Mouse (Mus musculus) hindbrain, embryonic 12.5 days (tissue): Measurements from ENCODE around the gene Syn1. TPM values are rescaled to one million over a fixed set of nuclear protein-coding genes. Genes with fewer than 3 reads are reported as not detected.
A peak's percentile ranks its signal among the peaks of the same experiment; 100 is the strongest.

Source experiments
- ATAC-seq: fragments of 200-750 bp; cut with Nextera tagmentation; 2 replicates; pipeline ENCODE4 v1.8.0; 2017; ENCODE audit warnings: moderate TSS enrichment; ENCODE audit not compliant: low FRiP score
- H3K27ac ChIP-seq: fragments of 300-500 bp; sonication (generic); 2 replicates; pipeline ENCODE4 v1.5.1; 2016; ENCODE audit warnings: mild to moderate bottlenecking
- H3K27me3 ChIP-seq: fragments of 300-500 bp; sonication (generic); 2 replicates; pipeline ENCODE4 v1.6.1; 2016; ENCODE audit warnings: mild to moderate bottlenecking
- H3K36me3 ChIP-seq: fragments of 300-500 bp; sonication (generic); 2 replicates; pipeline ENCODE4 v1.6.1; 2016; ENCODE audit warnings: mild to moderate bottlenecking
- H3K4me1 ChIP-seq: fragments of 300-500 bp; sonication (generic); 2 replicates; pipeline ENCODE4 v1.6.1; 2016
- H3K4me2 ChIP-seq: fragments of 300-500 bp; sonication (generic); replicated peaks from 2 replicates; pipeline ENCODE4 v1.6.1; 2016; ENCODE audit warnings: mild to moderate bottlenecking
- H3K4me3 ChIP-seq: fragments of 300-500 bp; sonication (generic); 2 replicates; pipeline ENCODE4 v1.5.1; 2016; ENCODE audit warnings: mild to moderate bottlenecking
- H3K9ac ChIP-seq: fragments of 300-500 bp; sonication (generic); 2 replicates; pipeline ENCODE4 v1.6.1; 2016; ENCODE audit warnings: mild to moderate bottlenecking, moderate library complexity
- H3K9me3 ChIP-seq: fragments of 300-500 bp; sonication (generic); replicated peaks from 2 replicates; pipeline ENCODE4 v1.6.1; 2016; ENCODE audit warnings: mild to moderate bottlenecking
- WGBS: fragments of 180-500 bp; shearing (Covaris S2); methylation state at CpG from one replicate; pipeline ENCODE4 v1.1.7; 2016; 5-methylcytosine and 5-hydroxymethylcytosine counted together
- polyA plus RNA-seq: library from polyadenylated mRNA; unstranded; fragments of >200 nt; fragmentation: Nextera tagmentation; extraction: Ambion mirVana; gene quantifications from 2 replicates; pipeline ENCODE4 v1.2.1, GENCODE M21; 2016

The Syn1 gene
- polyA plus RNA-seq, 1 experiment from 2014 or later, result 22.5 TPM

- Histone ChIP-seq H3K4me2 (no peak overlapping the region), H3K9ac (no peak overlapping the region), H3K27ac (no peak overlapping the region), H3K36me3 (no peaks in the 10 kb centered on the region), H3K4me3 (no peak overlapping the region), H3K9me3 (no peaks in the 10 kb centered on the region), H3K27me3 (no peaks in the 10 kb centered on the region), H3K4me1 (no peaks in the 10 kb centered on the region)
- 87% methylated on average over 6 of the region's 6 CpGs for WGBS
- ATAC-seq, result no peak
Measured at GRCm38 (mm10) chrX:20913726-20914125, 7.1 kb downstream of the Syn1 start.

DNA sequence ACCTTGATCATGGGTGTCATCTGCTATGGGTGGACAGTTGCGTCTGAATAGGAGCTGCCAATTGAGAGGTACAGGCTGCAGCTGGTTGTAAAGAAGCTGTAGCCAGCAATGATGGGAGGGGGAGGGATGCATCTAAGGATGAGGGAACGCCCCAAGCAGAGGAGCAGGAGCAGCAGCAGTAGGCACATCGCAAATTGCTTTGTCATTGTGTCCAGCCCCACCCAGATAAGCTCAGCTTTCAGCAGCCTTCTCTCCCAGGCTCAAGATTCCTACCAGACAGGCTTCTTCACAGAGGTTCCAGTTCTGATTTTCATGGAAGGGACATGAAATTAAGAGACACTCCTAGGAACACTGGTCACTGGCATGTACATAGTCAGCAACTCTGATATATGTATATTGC lies 10.7 kb downstream of the Syn1 start:
- H3K27ac ChIP-seq, result no peak overlapping the region
- H3K9ac ChIP-seq, result no peak overlapping the region
- no peaks in the 10 kb centered on the region for H3K4me1 ChIP-seq
- H3K9me3 ChIP-seq, result no peaks in the 10 kb centered on the region
- WGBS, result 58% methylated on average over 3 of the region's 3 CpGs
- H3K36me3 ChIP-seq, result 0 out of 2 replicates have a peak, but pooled peaks cover 4% of the 10 kb centered on the region
- no peak overlapping the region for H3K4me2 ChIP-seq
- H3K4me3 ChIP-seq, result no peak overlapping the region
- no peaks in the 10 kb centered on the region for H3K27me3 ChIP-seq
- no peak for ATAC-seq

DNA sequence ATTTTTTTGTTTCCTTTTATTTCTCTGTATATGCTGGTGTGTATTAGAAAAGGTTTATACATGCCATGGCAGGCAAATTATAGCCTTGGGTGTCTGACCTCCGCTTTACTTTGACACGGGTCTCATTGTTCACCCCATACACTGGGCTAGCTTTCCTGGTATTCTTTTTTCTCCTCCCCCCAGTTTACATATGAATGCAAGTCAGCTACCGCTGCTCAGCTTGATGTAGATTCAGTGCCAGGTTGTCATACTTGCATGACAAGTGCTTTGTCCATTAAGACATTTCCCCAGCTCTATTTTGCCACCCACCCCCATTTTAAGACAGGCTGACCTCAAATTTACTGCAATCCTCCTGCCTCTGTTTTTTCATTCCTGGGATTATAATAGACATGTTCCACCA lies 45.6 kb downstream of the Syn1 start:
- H3K4me1 ChIP-seq, result no peaks in the 10 kb centered on the region
- H3K4me2 ChIP-seq, result no peak overlapping the region
- H3K4me3 ChIP-seq, result no peak overlapping the region
- H3K9ac ChIP-seq, result no peak overlapping the region
- ATAC-seq, result no peak
- H3K36me3 ChIP-seq, result no peaks in the 10 kb centered on the region
- H3K27me3 ChIP-seq, result no peaks in the 10 kb centered on the region
- WGBS, result 33% methylated on average over 3 of the region's 3 CpGs
- H3K9me3 ChIP-seq, result no peaks in the 10 kb centered on the region
- no peak overlapping the region for H3K27ac ChIP-seq

DNA sequence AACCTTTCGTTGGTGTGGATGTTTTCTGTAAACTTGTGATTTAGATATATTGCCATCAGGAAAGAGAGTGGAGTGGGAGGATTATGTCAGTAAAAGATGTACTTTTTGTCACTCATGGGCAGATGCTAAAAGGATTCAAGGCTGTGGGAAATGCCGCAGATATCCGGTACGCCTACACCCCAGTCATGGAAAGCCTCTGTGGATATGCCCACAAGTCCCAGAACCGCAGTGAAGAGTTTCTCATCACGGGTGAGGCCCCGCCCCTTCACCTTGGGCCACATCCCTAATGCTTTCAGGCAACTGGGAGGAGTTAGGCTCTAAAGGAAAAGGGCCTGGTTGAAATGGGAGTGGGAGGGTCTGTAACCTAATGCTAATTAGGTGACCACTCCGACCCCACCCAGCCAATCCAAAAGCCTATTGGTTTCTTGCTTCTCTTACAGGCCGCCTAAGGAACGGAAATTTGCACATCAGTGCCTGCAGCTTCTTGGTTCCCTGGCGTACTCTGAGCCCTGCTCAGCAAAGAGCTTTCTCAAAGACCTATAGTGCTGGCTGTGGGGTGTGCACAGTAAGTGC lies 47.8 kb downstream of the Syn1 start:
- 37% methylated on average over 11 of the region's 11 CpGs for WGBS
- Histone ChIP-seq H3K4me1 (no peaks in the 10 kb centered on the region), H3K9me3 (no peaks in the 10 kb centered on the region), H3K4me2 (no peak overlapping the region), H3K4me3 (no peak overlapping the region), H3K9ac (no peak overlapping the region), H3K27ac (no peak overlapping the region), H3K36me3 (no peaks in the 10 kb centered on the region), H3K27me3 (no peaks in the 10 kb centered on the region)
- no peak for ATAC-seq

DNA sequence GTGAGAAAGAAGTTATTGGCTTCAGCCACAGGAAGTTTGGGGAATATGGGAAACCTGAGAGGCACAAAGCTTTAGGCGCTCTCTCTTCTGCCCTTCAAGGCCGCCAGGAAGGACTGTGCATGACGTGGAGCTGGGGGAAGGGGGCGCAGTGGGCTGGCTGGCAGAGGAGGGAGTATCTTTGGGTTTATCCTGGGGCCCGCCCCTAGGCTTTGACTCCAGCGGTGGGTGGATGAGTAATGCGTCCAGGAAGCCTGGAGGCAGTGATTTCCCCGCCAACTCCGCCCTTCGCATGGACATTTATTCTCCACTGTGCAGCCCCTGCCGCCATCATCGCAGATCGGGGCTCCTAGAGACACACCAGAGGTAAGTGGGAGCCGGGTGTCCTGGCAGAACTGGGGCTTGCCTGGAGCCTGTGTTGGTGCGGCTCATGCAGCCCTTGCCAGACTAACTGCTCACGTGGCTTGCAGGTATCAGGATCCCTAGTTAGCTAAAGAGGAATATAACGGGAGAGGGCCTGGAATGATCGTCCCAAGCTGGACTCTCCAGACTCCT lies 50.8 kb downstream of the Syn1 start, which contains the start of gene Timp1:
Gene Timp1, plus strand, starts transcription at position 205 of the 552 bp plus-strand sequence.
- Histone ChIP-seq H3K36me3 (no peaks in the 10 kb centered on the region), H3K27me3 (no peaks in the 10 kb centered on the region), H3K9me3 (no peaks in the 10 kb centered on the region), H3K4me1 (no peaks in the 10 kb centered on the region), H3K9ac (no peak within 1 kb of the TSS), H3K27ac (no peak within 1 kb of the TSS), H3K4me3 (peak within 1 kb of the TSS; percentile 21), H3K4me2 (peak within 1 kb of the TSS; percentile 33)
- no peak for ATAC-seq
- 28% methylated on average over 14 of the region's 18 CpGs for WGBS

- Histone ChIP-seq H3K27me3 (no peaks in the 10 kb centered on the region), H3K4me3 (no peak overlapping the region), H3K4me2 (no peak overlapping the region), H3K4me1 (no peaks in the 10 kb centered on the region), H3K9ac (no peak overlapping the region), H3K9me3 (no peaks in the 10 kb centered on the region), H3K36me3 (no peaks in the 10 kb centered on the region), H3K27ac (no peak overlapping the region)
- no peak for ATAC-seq
- 76% methylated on average over 1 of the region's 1 CpGs for WGBS
Measured at GRCm38 (mm10) chrX:20869203-20869602, 51.6 kb downstream of the Syn1 start.

DNA sequence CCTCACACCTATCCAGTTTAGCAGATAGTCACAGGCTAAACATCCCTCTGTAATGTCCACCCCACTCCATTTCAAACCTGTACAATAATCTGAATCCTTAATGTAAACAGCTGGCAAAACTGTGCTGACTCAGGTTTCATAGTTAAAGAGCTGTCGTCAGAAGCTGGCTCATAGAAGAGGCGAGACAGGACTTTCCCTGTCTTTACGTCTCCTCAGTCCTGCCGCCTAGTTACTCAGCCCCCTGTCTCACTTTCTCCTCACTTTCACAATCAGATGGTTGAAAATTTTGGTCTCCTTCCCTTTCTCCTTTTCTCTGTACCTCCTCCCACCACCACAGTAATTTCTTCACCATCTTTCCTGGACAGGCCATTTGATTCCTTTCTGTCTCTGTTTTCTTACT lies 52.7 kb downstream of the Syn1 start:
- no peaks in the 10 kb centered on the region for H3K4me1 ChIP-seq
- H3K36me3 ChIP-seq, result no peaks in the 10 kb centered on the region
- H3K27me3 ChIP-seq, result no peaks in the 10 kb centered on the region
- no peak for ATAC-seq
- no peaks in the 10 kb centered on the region for H3K9me3 ChIP-seq
- H3K4me2 ChIP-seq, result no peak overlapping the region
- WGBS, result 64% methylated on average over 4 of the region's 4 CpGs
- no peak overlapping the region for H3K9ac ChIP-seq
- no peak overlapping the region for H3K27ac ChIP-seq
- no peak overlapping the region for H3K4me3 ChIP-seq

DNA sequence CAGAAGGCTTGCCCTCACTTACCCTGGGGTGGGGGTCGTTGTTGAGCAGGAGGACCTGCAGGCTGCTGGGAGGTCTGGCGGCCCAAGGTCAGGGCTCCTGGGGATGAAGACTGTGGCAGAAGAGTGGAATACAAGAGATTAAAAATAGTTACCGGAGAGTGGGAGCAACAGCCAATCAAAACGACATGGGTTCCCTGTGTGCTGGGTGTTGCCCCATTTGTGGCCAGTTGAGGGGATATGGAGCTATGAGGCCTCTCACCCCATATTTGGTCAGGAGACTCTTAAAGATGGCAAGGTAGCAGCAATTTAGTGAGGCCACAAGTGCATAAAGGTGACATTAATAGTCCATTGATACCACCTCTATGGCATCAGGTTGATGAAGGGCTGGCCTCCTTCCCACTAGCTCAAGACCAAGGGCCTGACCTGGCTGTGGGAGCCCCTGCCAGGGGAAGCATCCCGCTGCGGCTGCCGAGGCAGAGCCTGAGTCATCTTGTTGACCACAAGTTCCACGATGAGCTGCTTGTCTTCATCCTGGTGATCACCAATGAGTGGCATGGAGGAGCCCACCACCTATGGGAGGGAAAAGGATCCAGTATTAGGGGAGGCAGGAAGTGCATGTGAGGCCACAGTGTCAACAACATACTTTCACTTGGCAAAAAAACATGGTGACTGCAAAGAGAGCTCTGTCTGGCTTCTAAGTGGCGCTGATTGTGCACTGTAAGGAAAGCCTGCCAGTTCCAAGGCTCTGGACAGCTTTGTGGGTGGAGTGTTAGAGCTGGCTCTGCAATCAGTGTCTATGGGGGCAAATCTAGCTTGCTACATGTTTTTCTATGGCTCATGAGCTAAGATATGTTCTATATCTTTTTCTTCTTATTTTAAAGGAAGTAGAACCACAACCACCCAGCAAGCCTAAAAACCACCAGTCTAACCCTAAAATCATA lies 57.4 kb downstream of the Syn1 start:
- H3K9me3 ChIP-seq, result 0 out of 2 replicates have a peak, but pooled peaks cover 6% of the 10 kb centered on the region
- 73% methylated on average over 9 of the region's 9 CpGs for WGBS
- no peak for ATAC-seq
- H3K4me3 ChIP-seq, result no peak overlapping the region
- H3K27me3 ChIP-seq, result no peaks in the 10 kb centered on the region
- H3K4me1 ChIP-seq, result no peaks in the 10 kb centered on the region
- H3K9ac ChIP-seq, result no peak overlapping the region
- H3K36me3 ChIP-seq, result 0 out of 2 replicates have a peak, but pooled peaks cover under 1% of the 10 kb centered on the region
- no peak overlapping the region for H3K4me2 ChIP-seq
- no peak overlapping the region for H3K27ac ChIP-seq

GRCm38 (mm10) chrX:20862105-20863065 lies 58.4 kb downstream of the Syn1 start:
- H3K9me3 ChIP-seq, result 0 out of 2 replicates have a peak, but pooled peaks cover 6% of the 10 kb centered on the region
- H3K4me3 ChIP-seq, result no peak overlapping the region
- H3K36me3 ChIP-seq, result 0 out of 2 replicates have a peak, but pooled peaks cover 4% of the 10 kb centered on the region
- H3K27ac ChIP-seq, result no peak overlapping the region
- ATAC-seq, result no peak
- no peaks in the 10 kb centered on the region for H3K27me3 ChIP-seq
- no peak overlapping the region for H3K4me2 ChIP-seq
- no peak overlapping the region for H3K9ac ChIP-seq
- H3K4me1 ChIP-seq, result no peaks in the 10 kb centered on the region
- WGBS, result 46% methylated on average over 28 of the region's 29 CpGs

- H3K4me3 ChIP-seq, result no peak overlapping the region
- peaks cover 8% of the 10 kb centered on the region; the same call in 1 of the 2 replicates for H3K36me3 ChIP-seq
- H3K4me1 ChIP-seq, result no peaks in the 10 kb centered on the region
- H3K9ac ChIP-seq, result no peak overlapping the region
- ATAC-seq, result no peak
- H3K9me3 ChIP-seq, result 0 out of 2 replicates have a peak, but pooled peaks cover 6% of the 10 kb centered on the region
- H3K4me2 ChIP-seq, result no peak overlapping the region
- H3K27me3 ChIP-seq, result no peaks in the 10 kb centered on the region
- no peak overlapping the region for H3K27ac ChIP-seq
- 58% methylated on average over 5 of the region's 5 CpGs for WGBS
Measured at GRCm38 (mm10) chrX:20861453-20862104, 59.2 kb downstream of the Syn1 start.

GRCm38 (mm10) chrX:20853794-20854193 lies 67.0 kb downstream of the Syn1 start:
- Histone ChIP-seq H3K9me3 (no peaks in the 10 kb centered on the region), H3K27me3 (no peaks in the 10 kb centered on the region), H3K27ac (no peak overlapping the region), H3K36me3 (peaks cover 35% of the 10 kb centered on the region), H3K4me3 (no peak overlapping the region), H3K9ac (no peak overlapping the region), H3K4me2 (no peak overlapping the region), H3K4me1 (peaks cover 14% of the 10 kb centered on the region)
- no peak for ATAC-seq
- WGBS, result 92% methylated on average over 7 of the region's 7 CpGs
